Mouse (Mus musculus): ENCODE results near the gene Mtfr1l.
A peak's percentile ranks its signal among the peaks of the same experiment; 100 is the strongest.

The Mtfr1l gene

GRCm38 (mm10) chr4:134534932-134535786, at the start of gene Mtfr1l:
TSS of gene Mtfr1l (minus strand) at chr4:134535387.
- DNase-seq, result peak; percentile 99

DNA sequence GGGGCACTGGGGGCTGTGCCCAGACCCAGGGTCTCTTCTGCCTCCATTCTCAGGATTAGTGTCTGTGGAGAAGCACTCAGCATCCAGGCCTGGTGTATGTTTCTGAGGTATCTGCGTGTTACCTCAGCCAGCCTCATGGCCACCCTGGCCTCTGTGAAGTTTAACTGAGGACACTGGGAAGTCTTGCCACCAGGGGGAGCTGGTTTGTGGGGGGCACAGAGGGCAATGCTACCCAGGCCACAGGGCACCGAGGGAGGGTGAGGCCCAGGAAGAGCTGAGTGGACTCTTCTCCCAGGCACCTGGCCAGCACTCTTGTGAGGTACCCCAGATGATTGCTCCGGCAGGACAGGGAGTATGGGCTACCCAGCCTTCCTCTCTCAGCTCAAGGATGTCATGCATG, 48.3 kb upstream of the Mtfr1l start:
- DNase-seq, result no peak

DNA sequence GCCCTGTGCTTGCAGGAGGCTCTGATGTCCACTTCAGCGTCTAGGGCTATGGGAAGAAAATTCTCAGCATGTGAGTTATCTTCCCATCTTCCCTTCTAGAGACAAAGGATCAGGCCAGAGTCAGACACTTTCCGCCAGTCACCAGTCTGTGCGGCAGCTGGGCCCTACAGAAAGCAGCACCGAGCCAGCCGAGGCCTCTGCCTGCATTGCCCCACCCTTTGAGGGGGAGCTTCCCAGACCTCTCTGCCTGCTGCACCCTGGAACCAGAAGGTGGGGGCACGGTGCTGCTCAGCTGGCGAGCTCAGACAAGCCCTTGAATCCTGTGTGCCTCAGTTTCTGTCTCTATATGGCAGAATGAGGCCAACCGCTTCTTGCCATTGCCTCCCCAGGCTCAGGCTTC, 46.2 kb upstream of the Mtfr1l start:
- no peak for DNase-seq

- DNase-seq, result no peak
Observed at GRCm38 (mm10) chr4:134580351-134581148, 45.4 kb upstream of the Mtfr1l start.

GRCm38 (mm10) chr4:134579620-134580019, 44.4 kb upstream of the Mtfr1l start:
- DNase-seq, result no peak

DNA sequence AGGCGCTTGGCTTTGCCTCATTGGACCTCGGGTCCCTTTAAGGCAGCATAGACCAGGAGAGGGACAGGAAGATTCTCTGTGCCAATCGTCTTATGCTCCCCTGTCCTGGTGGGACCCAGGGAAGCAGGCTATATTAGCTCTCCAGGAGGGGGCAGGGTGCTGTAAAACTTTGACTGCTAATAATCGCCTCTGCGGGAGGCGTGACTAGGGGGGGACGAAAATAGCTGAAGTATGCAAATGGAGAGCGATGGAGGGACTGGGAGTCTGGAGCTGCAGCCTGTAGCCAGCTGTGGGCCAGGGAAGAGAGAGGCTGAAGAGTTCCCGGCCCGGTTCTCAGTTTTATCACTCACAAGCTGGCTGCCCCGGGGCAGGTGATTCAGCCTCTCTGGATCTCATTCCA, 44.0 kb upstream of the Mtfr1l start:
- DNase-seq, result no peak

DNA sequence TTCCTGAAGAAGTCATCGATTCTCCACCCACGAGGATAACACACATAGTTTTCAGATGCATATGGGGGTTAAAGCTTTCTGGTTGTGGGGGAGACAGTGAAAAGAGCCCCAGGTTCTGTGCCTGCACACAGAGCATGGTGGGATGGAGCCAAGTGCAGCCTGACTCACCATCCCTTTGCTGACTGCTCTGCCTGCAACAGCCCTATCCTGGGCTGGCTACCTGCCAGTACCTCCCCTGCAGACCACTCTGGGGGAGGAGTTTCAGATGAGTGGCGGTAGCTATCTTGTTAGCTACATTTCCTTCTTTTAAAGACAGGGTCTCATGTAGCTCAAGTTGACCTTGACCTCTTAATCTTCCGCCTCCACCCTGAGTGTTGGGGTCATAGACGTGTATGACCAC, 43.2 kb upstream of the Mtfr1l start:
- no peak for DNase-seq

- DNase-seq, result no peak
Observed at GRCm38 (mm10) chr4:134577281-134577680, 42.1 kb upstream of the Mtfr1l start.

- no peak for DNase-seq
Observed at GRCm38 (mm10) chr4:134575486-134575885, 40.3 kb upstream of the Mtfr1l start.

DNA sequence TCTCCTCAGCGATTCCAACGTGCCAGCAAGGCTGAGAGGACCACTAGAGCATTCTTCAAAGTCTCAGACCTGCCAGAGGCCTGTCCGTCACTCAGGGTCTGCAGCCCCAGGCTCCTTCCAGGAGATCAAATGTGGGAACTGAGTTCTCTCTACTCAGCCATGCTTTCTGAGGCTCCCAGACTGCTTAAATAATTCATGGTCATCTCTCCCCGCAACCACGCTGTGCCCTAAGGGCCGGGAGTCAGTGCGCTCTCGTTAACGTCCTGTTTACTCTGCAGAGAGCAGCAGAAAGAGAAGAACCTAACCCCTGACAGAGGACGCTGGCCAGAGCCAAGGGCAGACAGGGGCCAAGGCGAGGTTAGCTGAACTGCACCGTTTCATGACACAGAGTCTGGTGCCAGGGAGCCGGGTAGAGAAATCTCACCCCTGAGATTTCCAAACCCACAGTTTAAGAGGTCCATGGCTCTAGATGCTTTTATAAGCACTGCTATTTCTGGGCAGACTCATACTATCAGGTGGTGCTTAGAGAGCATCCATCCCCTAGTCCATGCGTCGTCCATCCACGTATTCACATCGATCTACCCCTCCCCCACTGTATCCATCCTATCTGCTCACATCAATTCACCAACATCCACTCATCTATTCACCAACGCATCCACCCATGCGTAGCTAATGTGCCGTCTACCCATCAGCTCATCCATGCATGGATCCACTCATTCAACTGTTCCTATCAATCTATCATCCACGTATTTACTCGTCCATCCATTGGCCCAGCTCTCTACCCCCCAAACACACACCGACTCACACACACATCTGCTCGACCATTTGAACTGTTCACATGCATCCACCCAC, 37.5 kb upstream of the Mtfr1l start:
- DNase-seq, result no peak

DNA sequence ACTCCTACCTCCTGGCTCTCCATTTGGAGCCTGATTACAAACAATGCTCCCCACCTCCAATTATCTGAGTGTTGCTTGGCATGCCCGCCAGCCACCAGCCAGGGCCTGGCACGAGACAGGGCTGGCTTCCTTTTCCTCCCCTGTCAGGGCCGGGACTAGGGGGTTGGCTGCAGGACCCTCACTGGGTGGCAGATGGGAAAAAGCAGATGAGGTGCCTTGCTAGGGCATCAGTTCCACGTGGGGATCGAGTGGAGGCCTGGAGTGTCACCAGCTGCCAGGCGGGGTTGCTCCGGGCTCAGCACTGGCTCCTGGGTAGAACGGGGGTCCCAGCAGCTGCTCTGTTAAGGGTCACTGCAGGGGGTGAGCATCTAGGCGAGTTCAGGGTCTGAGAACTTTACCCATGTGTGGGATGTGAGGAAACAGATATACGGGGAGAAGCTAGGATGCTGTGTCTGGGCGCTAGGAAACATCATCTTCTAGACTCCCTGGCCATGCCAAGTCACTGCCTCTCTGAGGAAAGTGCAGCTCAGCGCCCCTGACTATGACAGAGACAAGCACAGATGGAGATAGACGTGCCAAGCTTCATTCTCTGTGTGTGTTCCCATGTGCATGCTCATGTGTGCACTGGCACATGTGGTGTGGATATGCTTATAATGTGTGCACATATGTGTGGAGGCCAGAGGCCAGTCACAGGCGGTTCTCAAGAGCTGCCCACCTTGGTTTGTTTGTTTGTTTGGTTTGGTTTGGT, 35.7 kb upstream of the Mtfr1l start:
- DNase-seq, result no peak

- no peak for DNase-seq
Observed at GRCm38 (mm10) chr4:134569831-134570230, 34.6 kb upstream of the Mtfr1l start.

DNA sequence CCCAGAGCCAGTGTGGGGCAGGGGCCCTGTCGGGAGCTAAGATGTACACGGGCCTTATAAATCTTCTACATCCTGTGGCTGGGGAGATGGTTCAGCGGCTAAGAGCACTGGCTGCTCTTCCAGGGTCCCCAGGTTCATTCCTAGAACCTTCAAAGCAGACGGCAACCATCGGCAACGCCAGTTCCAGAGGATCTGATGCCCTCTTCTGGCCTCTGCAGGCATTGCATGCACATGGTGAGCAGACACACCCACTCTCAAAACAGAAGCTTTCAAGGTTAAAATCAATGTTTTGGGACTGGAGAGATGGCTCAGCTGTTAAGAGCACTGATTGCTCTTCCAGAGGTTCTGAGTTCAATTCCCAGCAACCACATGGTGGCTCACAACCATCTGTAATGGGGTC, 34.0 kb upstream of the Mtfr1l start:
- DNase-seq, result no peak

GRCm38 (mm10) chr4:134567377-134568226, 32.4 kb upstream of the Mtfr1l start:
- no peak for DNase-seq

DNA sequence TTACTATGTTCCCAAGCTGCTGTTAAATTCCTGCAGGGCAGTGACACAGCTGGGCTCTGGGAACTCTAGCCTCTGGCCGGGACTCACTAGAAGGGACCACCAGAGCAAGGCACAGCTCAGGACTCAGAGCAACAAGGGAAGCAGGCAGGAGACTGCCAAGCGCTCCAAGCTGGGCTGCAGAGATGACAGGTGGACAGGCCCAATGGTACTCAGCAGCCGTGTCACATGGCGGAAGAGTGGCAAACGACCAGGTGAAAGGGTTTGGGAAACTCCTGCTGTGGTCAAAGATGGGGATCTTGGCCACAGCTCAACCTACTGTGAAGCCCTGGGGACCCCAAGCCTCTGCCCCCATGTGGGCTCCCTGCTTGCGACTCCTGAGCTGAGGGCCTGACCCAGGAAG, 28.9 kb upstream of the Mtfr1l start:
- no peak for DNase-seq

DNA sequence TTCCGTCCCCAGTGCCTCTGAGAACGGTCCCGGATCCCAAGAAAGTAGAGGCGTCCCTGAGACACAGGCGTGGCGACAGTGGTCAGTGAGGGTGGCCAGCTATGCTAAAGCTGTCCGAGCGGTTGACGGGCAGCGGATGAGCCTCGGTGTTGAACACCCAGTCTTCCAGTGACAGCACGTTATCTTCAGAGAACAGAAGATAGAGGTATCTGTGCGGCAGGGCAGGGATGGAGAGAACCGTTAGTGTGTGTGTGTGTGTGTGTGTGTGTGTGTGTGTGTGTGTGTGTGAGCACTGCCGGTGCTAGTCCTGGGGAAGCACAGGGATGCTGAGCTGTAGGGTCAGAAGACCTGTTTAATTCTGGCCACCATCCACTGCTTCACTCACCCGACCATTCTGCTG, 28.4 kb upstream of the Mtfr1l start:
- DNase-seq, result no peak

GRCm38 (mm10) chr4:134562014-134562413, 26.8 kb upstream of the Mtfr1l start:
- no peak for DNase-seq

GRCm38 (mm10) chr4:134560699-134561098, 25.5 kb upstream of the Mtfr1l start:
- no peak for DNase-seq

- no peak for DNase-seq
Observed at GRCm38 (mm10) chr4:134559154-134559553, 24.0 kb upstream of the Mtfr1l start.

DNA sequence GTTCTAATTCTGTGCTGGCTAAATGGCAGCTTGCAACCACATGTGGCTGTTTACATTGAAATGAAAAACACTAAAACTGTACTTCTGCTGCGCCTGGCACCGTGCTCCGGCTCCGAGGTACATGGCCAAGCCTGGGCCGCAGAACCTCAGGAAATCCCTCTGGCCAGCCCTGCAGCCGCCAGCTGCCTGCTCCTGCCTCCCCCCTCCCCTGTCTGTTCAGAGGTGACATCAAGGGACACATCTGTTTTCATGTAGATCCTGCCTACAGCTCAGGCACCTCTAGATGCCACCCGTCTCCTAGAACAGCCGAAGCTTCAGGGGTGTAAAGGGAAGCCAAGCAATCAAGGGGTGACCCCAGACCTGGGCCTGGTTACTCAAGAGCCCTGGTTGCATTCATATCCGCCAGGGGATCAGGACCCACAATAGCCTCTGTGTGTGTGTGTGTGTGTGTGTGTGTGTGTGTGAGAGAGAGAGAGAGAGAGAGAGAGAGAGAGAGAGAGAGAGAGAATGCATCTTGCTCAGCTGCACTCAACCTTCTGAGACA, 23.5 kb upstream of the Mtfr1l start:
- no peak for DNase-seq

DNA sequence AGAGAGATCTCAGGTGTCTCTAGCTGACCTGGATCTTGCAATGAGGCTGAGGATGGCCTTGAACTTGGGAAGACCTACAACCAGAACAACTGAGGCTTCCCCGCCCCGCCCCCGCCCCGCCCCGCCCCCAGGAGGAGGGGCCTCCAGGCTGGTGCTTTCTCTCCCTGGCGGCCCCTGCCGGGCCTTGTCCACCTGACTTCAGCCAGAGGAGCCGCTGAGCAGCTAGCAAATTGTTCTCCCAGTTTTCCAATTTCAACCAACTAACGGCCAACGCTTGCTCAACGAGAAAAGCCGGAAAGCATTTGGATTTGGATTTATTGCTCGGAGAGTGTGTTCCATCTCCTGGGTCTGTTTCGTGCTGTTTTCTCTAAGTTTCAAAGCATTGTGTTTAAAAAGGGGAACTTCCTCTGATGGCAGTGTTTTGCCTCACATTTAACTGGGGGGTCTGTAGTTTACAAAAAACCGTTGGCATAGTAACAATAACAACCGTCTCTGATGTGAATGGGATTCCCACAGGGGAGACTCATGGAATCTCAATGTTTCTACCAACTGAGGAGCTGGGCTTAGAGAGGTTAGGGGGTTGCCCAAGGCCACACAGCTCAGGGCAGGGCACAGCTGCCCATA, 22.6 kb upstream of the Mtfr1l start:
- DNase-seq, result no peak

Data from kidney, adult 18-20 months (tissue).